Mouse (Mus musculus) C2C12 (cell line): ENCODE data around the gene Abi3. TPM values are rescaled to one million over a fixed set of nuclear protein-coding genes. Genes with fewer than 3 reads are reported as not detected.

ENCODE experiments used
- H3K27me3 ChIP-seq: one replicate; pipeline ENCODE4 v1.6.1; 2011; ENCODE audit not compliant: control insufficient read depth, insufficient read depth, insufficient read length
- H3K36me3 ChIP-seq: one replicate; pipeline ENCODE4 v1.6.1; 2011; ENCODE audit not compliant: control insufficient read depth, insufficient read depth
- H3K4me3 ChIP-seq: one replicate; pipeline ENCODE4 v1.5.1; 2011; ENCODE audit warnings: mild to moderate bottlenecking, control low read depth; ENCODE audit not compliant: poor library complexity, insufficient read depth, severe bottlenecking
- H3K79me2 ChIP-seq: one replicate; pipeline ENCODE4 v1.6.1; 2011; ENCODE audit not compliant: control insufficient read depth, insufficient read depth
- H3K79me3 ChIP-seq: one replicate; pipeline ENCODE4 v1.6.1; 2011; ENCODE audit warnings: low read depth, control low read depth
- H3ac ChIP-seq: one replicate; pipeline ENCODE3; 2011; ENCODE audit warnings: low read depth; ENCODE audit not compliant: control insufficient read depth, insufficient read length
- CEBPB ChIP-seq: IDR thresholded peaks from one replicate; pipeline ENCODE4 v1.6.1; 2011; ENCODE audit warnings: low read depth, mild to moderate bottlenecking, control low read depth, moderate library complexity
- CTCF ChIP-seq: IDR thresholded peaks from one replicate; pipeline ENCODE4 v1.5.1; 2011; ENCODE audit not compliant: control insufficient read depth, insufficient read depth, insufficient read length
- FOSL1 ChIP-seq: IDR thresholded peaks from one replicate; pipeline ENCODE4 v1.8.0; 2011; ENCODE audit warnings: mild to moderate bottlenecking, low read length; ENCODE audit not compliant: poor library complexity, insufficient read depth, severe bottlenecking
- MAX ChIP-seq: IDR thresholded peaks from one replicate; pipeline ENCODE4 v1.6.1; 2011; ENCODE audit warnings: mild to moderate bottlenecking, control low read depth
- MYOD1 ChIP-seq: IDR thresholded peaks from one replicate; pipeline ENCODE4 v1.6.1; 2011; ENCODE audit warnings: low read depth; ENCODE audit not compliant: control insufficient read depth, insufficient read length
- MYOG ChIP-seq: IDR thresholded peaks from one replicate; pipeline ENCODE4 v1.6.1; 2011; ENCODE audit not compliant: control insufficient read depth, insufficient read length; ENCODE audit errors: extremely low read depth
- USF1 ChIP-seq: IDR thresholded peaks from one replicate; pipeline ENCODE4 v1.6.1; 2011; ENCODE audit warnings: low read depth, mild to moderate bottlenecking, control low read depth, moderate library complexity
- polyA plus RNA-seq: library from polyadenylated mRNA; unstranded; fragments of >200 nt; fragmentation: generic; extraction: Trizol; gene quantifications from one replicate; pipeline ENCODE4 v1.2.1, GENCODE M21; 2012; ENCODE audit warnings: missing spikeins

Abi3 gene
- polyA plus RNA-seq, 1 experiment = 0.33 TPM

- H3K4me3 ChIP-seq = no peak overlapping the region
Measured at GRCm38 (mm10) chr11:95807884-95808283, 34.4 kb downstream of the Abi3 start.

GRCm38 (mm10) chr11:95805527-95805926 is 36.7 kb downstream of the Abi3 start:
- H3K36me3 ChIP-seq = no peaks in the 10 kb centered on the region
- H3K4me3 ChIP-seq = no peak overlapping the region
- TF ChIP-seq USF1 (no peak), CEBPB (no peak), MYOD1 (peak; percentile 94), CTCF (no peak), FOSL1 (peak; percentile 40), MAX (no peak), MYOG (no peak)
- no peaks in the 10 kb centered on the region for H3K79me3 ChIP-seq
- no peaks in the 10 kb centered on the region for H3K79me2 ChIP-seq
- H3K27me3 ChIP-seq = no peaks in the 10 kb centered on the region
- H3ac ChIP-seq = no peak overlapping the region

More at GRCm38 (mm10) chr11:95807884-95808283, 34.4 kb downstream of the Abi3 start:
- Histone ChIP-seq H3K27me3 (no peaks in the 10 kb centered on the region), H3K36me3 (no peaks in the 10 kb centered on the region), H3K79me2 (no peaks in the 10 kb centered on the region), H3K79me3 (no peaks in the 10 kb centered on the region), H3ac (no peak overlapping the region)
- TF ChIP-seq CTCF (no peak), MYOG (no peak), FOSL1 (no peak), CEBPB (no peak), USF1 (no peak), MYOD1 (no peak), MAX (no peak)

GRCm38 (mm10) chr11:95805010-95805409 is 37.3 kb downstream of the Abi3 start:
- H3K79me2 ChIP-seq = no peaks in the 10 kb centered on the region
- no peaks in the 10 kb centered on the region for H3K27me3 ChIP-seq
- no peaks in the 10 kb centered on the region for H3K36me3 ChIP-seq
- H3K79me3 ChIP-seq = no peaks in the 10 kb centered on the region
- H3ac ChIP-seq = no peak overlapping the region
- no peak overlapping the region for H3K4me3 ChIP-seq
- no peak for TF ChIP-seq CEBPB
- no peak for TF ChIP-seq MYOD1

GRCm38 (mm10) chr11:95795582-95795981 is 46.7 kb downstream of the Abi3 start:
- Histone ChIP-seq H3K4me3 (no peak overlapping the region), H3K27me3 (no peaks in the 10 kb centered on the region), H3K79me2 (no peaks in the 10 kb centered on the region), H3K79me3 (no peaks in the 10 kb centered on the region), H3ac (no peak overlapping the region), H3K36me3 (no peaks in the 10 kb centered on the region)
- TF ChIP-seq CEBPB (no peak), MYOG (no peak), CTCF (no peak), FOSL1 (no peak), MAX (no peak), MYOD1 (no peak), USF1 (no peak)

- H3ac ChIP-seq = no peak overlapping the region
- no peaks in the 10 kb centered on the region for H3K79me3 ChIP-seq
Measured at GRCm38 (mm10) chr11:95794201-95794600, 48.1 kb downstream of the Abi3 start.

GRCm38 (mm10) chr11:95792950-95793509 is 49.2 kb downstream of the Abi3 start:
- Histone ChIP-seq H3K79me3 (no peaks in the 10 kb centered on the region), H3K4me3 (no peak overlapping the region), H3ac (no peak overlapping the region), H3K79me2 (no peaks in the 10 kb centered on the region), H3K27me3 (no peaks in the 10 kb centered on the region), H3K36me3 (no peaks in the 10 kb centered on the region)
- TF ChIP-seq FOSL1 (no peak), CEBPB (no peak), MYOD1 (no peak), CTCF (no peak), USF1 (no peak)

More at GRCm38 (mm10) chr11:95794201-95794600, 48.1 kb downstream of the Abi3 start:
- Histone ChIP-seq H3K79me2 (no peaks in the 10 kb centered on the region), H3K4me3 (no peak overlapping the region), H3K36me3 (no peaks in the 10 kb centered on the region), H3K27me3 (no peaks in the 10 kb centered on the region)
- TF ChIP-seq MYOD1 (no peak), USF1 (no peak), CTCF (no peak), CEBPB (no peak), MYOG (no peak), FOSL1 (no peak), MAX (no peak)
